Mouse (Mus musculus) heart, adult 2 months (tissue): Measurements from ENCODE around the gene 1810009A15Rik.

Experiments
- CTCF ChIP-seq: fragments of 200-600 bp; IDR thresholded peaks from 2 replicates; pipeline ENCODE4 v1.8.1; 2022; ENCODE audit warnings: antibody characterized with exemption, mild to moderate bottlenecking, moderate library complexity
- POLR2A ChIP-seq: fragments of 200-500 bp; IDR thresholded peaks from 2 replicates; pipeline ENCODE4 v1.6.1; 2011; ENCODE audit warnings: mild to moderate bottlenecking, low read depth, low read length, control low read depth; ENCODE audit not compliant: insufficient read depth

DNA sequence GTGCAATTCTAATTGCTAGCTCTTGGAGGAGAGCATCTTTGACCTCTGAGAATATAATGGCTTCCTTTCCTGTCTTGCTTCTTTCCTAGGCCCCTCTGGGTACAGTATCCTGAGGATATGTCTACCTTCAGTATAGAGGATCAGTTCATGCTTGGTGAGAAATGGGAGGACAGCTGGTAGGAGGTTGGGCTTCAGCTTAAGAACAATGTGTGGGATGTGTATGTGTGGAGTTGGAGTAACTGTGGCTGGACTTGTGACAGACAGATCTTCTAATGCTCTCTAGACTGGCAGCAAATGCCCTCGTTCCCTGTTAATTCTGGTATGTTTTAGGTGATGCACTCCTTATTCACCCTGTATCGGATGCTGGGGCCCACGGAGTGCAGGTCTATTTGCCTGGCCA, 25.6 kb downstream of the 1810009A15Rik start:
- TF ChIP-seq CTCF = no peak
- TF ChIP-seq POLR2A = no peak
